Mouse (Mus musculus) lung, postnatal 14 days (tissue): ENCODE results near the gene E130309D02Rik.

Experiments
- DNase-seq: peaks from one replicate; pipeline ENCODE4 v3.0.0; 2021

Gene E130309D02Rik

DNA sequence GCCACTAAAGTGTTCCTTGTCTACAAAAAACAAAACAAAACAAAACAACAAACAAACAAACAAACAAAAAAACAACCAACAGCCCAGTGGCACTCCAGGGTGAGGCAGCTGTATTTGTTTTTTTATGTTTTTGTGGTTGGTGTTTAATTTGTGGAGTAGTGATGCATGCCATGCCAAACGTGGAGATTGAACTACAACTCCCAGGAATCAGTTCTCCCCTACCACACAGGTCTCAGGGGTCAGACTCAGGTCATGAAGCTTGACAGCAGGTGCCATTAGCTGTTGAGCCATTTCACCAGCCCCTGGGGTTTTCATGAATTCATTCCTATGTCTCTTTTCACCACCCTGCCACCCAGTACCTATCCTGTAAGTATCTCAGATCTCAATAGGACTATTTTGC is 49.8 kb downstream of the E130309D02Rik start:
- no peak for DNase-seq

DNA sequence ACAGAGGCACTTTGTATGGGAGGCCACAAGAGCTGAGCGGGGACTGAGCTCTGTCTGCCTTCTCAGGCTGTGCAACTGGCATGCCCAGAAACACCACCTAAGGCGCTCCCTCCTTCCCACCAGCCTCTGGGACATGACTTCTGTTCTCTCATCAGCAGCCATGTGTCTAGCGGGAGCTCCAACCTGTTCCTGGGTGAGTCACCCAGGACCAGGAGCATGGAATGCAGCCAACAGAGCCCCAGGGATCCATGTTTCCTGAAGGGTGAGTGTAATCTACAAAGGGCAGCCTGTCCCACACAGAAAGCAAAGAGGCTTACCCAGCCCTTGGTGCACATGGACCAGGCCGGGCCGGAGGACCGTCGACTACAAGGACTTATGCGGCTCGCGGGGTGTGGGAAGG is 50.5 kb downstream of the E130309D02Rik start:
- no peak for DNase-seq

DNA sequence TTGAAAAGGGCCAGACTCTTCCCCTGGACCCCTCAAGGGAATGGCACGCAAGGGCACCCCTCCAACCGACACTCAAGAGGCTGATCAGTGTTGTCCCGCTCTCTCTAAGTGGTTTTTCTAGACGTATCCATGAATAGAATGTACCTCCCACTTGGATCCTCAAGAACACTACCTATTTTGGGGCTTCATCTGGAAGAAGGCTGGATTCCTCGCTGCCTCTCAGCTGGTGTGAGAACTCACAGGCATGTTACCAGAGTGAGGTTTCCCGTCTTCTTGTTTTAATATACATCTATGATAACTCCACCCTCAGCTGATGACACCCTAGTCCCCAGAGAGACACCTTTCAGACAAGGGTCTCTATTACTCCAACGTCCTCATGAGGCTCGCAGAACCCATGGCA is 53.5 kb downstream of the E130309D02Rik start:
- no peak for DNase-seq

DNA sequence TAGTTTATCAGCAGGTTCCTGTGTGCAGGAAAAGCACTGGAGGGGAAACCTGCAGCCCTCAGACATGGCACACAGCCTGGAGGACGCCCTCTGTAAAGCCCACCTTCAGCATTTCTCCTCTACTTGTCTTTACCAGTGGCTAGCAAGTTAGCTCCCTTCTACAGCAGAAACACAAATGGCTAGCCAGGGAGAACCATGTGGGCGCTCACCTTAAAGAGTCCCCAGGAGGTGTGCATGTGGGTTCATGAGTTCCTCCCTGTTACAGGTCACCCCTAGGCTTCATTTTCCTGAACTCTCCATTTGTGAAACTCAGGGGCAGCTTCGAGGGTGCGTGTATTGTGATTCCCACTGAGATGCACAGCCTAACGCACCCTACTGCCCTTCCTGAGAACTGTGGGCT is 59.4 kb downstream of the E130309D02Rik start:
- DNase-seq: no peak

DNA sequence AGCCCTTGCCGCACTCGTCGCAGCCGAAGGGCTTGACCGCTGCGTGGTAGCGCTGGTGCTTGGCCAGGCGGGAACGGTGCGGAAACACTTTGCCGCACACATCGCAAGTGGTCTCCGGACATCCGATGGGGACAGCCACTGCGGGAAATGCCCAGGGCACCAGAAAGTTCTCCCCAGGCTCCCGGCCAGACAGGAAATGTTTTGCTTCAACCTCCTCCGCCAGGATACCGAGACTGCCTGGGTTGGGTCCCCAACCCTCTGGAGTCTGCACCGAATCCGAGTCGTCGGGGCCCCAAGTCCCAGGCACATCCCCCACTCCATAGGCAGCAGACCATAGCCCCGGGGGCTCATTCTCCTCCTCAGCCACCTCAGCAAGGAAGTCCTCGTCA is 60.0 kb downstream of the E130309D02Rik start:
- DNase-seq: no peak

DNA sequence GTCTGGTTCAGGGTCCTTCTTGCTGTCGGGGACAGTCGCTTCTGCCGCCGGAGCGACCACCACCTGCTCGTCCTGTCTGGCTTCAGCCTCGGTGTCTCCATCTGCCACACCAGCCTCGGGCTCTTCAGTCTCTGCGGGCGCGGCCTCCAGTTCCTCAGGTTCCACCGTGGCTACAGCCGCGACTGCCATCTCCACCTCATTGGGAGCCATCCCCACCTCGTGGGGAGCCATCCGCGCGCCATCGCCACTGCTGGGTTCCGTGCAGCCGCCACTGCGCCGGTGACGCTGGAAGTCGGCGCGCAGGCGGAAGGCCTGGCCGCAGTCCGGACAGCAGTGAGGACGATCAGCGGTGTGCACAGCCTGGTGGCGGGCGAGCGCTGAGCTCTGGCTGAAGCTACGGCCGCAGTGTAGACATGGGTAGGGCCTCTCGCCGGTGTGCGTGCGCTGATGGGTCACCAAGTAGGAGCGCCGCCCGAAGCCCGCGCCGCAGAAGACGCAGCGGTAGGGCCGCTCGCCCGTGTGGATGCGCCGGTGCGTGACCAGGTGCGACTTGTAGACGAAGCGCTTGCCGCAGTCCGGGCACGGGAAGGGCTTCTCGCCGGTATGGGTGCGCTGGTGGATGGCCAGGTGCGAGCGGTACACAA is 60.6 kb downstream of the E130309D02Rik start:
- DNase-seq: no peak

DNA sequence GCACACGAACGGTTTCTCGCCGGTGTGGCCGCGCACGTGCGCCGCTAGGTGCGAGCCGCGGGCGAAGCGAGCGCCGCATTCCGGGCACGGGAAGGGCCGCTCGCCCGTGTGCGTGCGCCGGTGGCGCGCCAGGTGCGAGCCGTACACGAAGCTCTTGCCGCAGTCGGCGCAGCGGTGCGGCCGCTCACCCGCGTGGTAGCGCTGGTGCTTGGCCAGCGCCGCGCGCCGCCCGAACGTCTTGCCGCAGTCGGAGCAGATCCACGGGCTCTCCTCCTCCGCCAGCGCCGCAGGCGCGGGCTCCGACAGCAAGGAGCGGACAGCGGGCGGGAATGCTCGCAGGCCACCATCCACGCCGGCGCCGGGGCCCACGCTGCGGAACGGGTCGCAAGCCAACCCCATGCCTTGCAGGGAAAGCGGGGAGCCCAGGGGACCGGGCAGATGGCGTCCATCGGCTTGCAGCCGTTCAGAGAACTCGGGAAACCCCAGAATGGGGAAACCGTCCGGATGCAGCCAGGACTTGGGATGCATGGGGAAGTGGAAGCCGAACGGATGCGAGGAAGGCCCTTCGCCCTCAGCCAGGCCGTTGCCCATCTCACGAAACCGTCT is 61.2 kb downstream of the E130309D02Rik start:
- no peak for DNase-seq

DNA sequence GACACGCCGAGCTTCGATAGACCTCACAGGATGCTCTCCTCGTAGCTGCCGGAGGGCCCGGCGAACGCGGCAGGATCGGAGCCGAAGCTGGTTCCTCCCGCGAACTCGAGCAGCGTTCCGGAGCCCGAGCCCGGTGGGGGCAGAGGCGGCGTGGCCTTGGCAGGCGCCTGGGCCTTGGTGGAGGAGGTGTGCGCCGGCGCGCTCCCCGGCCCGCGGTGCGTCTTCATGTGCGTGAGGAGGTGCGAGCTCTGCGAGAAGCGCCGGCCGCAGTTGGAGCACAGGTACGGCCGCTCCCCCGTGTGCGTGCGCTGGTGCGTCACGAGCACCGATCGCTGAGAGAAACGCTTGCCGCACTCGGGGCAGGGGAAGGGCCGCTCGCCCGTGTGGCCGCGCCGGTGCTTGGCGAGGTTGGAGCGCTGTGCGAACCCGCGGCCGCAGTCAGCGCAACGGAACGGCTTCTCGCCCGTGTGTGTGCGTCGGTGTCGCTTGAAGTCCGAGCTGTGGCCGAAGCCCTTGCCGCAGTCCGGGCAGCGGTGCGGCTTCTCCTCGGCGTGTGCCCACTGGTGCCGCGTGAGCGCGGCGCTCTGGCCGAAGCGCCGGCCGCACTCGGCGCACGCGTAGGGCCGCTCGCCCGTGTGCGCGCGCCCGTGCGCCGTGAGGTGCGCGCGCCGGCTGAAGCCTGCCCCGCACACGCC is 61.8 kb downstream of the E130309D02Rik start:
- DNase-seq: no peak

DNA sequence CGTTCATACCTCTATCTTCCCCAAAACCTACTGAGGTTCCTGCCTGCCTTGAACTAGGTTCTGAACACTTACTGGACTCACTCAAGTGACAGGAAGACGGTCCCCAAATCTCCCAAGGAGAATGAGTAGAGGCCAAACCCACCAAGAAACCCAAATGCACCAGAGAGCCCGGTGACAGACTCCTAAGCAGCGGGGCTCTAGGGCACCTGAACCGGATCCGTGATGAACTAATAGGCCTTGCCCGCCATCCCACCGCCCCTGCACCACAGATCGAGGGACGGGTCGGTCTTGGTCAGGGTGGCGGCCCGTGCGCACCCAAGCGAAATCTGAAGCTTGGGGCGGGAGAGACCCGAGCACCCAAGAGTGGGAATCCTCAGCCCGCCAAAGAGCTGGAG is 62.4 kb downstream of the E130309D02Rik start:
- DNase-seq: no peak

DNA sequence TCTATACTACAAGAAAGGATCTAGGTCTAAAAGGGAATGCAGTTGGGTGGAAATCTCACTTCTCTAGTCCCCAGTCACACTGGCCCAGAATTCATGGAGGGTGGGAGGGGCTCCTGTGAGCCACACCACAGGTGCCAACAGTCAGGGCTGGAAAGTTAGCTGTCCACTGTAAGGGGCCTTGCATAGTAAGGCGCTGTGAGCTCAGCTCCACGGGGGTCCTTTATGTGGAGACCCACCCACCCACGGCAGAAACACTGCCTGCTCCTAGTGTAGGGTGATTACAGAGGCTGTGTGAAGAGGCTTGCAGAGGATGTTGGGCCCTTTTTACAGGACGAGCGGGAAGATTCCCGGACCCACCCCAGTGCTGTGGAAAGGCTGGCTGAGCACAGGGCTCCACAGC is 63.1 kb downstream of the E130309D02Rik start:
- no peak for DNase-seq
